Mouse (Mus musculus) intestine, embryonic 16.5 days (tissue): ENCODE data around the gene Cox17. TPM values are rescaled to one million over a fixed set of nuclear protein-coding genes. Genes with fewer than 3 reads are reported as not detected.
"Not testable (repeated sequence)": the region's sequence is repeated elsewhere in the genome, so short reads cannot be mapped to it uniquely, and the experiment has no call there.

Experiments
- ATAC-seq: fragments of 200-750 bp; cut with Nextera tagmentation; 2 replicates; pipeline ENCODE4 v1.8.0; 2017; ENCODE audit warnings: moderate TSS enrichment, moderate library complexity
- H3K27ac ChIP-seq: fragments of 300-500 bp; sonication (generic); 2 replicates; pipeline ENCODE4 v1.5.1; 2014; ENCODE audit warnings: mild to moderate bottlenecking, low read length
- H3K27me3 ChIP-seq: fragments of 300-500 bp; sonication (generic); replicated peaks from 2 replicates; pipeline ENCODE4 v1.6.1; 2014; ENCODE audit warnings: low read length, control low read depth, mixed read lengths; ENCODE audit not compliant: control insufficient read depth, insufficient read depth
- H3K36me3 ChIP-seq: fragments of 300-500 bp; sonication (generic); 2 replicates; pipeline ENCODE4 v1.6.1; 2014; ENCODE audit warnings: low read length, control low read depth; ENCODE audit not compliant: control insufficient read depth, insufficient read depth
- H3K4me1 ChIP-seq: fragments of 300-500 bp; sonication (generic); 2 replicates; pipeline ENCODE4 v1.6.1; 2014; ENCODE audit warnings: low read length, control low read depth, mixed read lengths; ENCODE audit not compliant: control insufficient read depth, insufficient read depth
- H3K4me2 ChIP-seq: fragments of 300-500 bp; sonication (generic); 2 replicates; pipeline ENCODE4 v1.6.1; 2014; ENCODE audit warnings: low read depth, low read length, control low read depth
- H3K4me3 ChIP-seq: fragments of 300-500 bp; sonication (generic); 2 replicates; pipeline ENCODE4 v1.5.1; 2014; ENCODE audit warnings: mild to moderate bottlenecking, low read length
- H3K9ac ChIP-seq: fragments of 300-500 bp; sonication (generic); 2 replicates; pipeline ENCODE4 v1.6.1; 2014; ENCODE audit warnings: low read depth, low read length
- H3K9me3 ChIP-seq: fragments of 300-500 bp; sonication (generic); 2 replicates; pipeline ENCODE4 v1.6.1; 2016; ENCODE audit warnings: low read length, control low read depth; ENCODE audit not compliant: control insufficient read depth
- WGBS: fragments of 180-500 bp; shearing (Covaris S2); extraction: QIAGEN DNeasy Blood & Tissue Kit; methylation state at CpG from one replicate; pipeline ENCODE4 v1.1.7; 2014; 5-methylcytosine and 5-hydroxymethylcytosine counted together
- polyA plus RNA-seq: library from polyadenylated mRNA; unstranded; fragments of >200 nt; fragmentation: Nextera tagmentation; extraction: Ambion mirVana; gene quantifications from 2 replicates; pipeline ENCODE4 v1.2.1, GENCODE M21; 2015

Gene Cox17
- polyA plus RNA-seq, 1 experiment from 2014 or later: 223 TPM

DNA sequence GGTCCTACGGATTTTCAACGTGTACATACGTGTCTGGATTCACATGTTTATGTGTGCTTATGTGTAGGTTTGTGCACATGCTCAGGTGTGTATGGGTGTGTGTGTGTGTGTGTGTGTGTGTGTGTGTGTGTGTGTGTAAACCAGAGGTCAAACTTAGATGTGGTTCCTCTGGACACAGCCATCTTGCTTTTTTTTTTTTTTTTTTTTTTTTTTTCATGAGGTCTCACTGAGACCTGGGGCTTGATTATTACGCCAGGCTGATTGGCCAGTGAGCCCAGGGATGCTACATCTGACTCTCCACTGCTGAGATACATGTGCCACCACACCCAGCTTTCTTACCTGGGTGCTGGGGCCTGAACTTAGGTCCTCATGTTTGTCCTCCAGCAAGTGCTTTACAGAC lies 27.7 kb upstream of the Cox17 start:
- Histone ChIP-seq H3K4me2 (no peak overlapping the region), H3K36me3 (no peaks in the 10 kb centered on the region), H3K4me1 (no peaks in the 10 kb centered on the region), H3K4me3 (no peak overlapping the region), H3K27ac (no peak overlapping the region), H3K27me3 (no peaks in the 10 kb centered on the region), H3K9ac (no peak overlapping the region), H3K9me3 (no peaks in the 10 kb centered on the region)
- WGBS: 98% methylated on average over 4 of the region's 4 CpGs
- ATAC-seq: no peak

DNA sequence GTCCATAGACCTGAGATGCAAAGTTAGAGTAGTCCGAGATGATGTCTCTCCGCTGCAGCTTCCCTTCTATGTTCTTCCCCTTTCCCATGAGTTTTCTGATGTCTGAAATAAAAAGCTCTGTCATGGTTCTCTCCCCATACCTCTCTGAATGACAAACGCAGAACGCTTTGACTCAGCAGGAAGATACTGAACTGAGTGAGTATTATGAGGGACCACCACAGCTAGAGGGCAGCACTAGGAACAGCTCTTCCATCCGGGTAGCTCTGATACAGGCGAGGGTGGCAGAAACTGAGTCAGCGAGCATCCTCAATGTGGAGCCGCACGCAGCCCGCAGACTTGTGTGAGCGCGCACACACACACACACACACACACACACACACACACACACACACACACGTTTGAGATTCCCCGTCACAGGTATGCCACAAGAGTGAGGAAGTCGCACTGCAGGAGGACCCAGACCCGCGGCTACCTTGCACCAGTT lies 25.3 kb upstream of the Cox17 start:
- peak; percentile 53; the same call in 1 of the 2 replicates for ATAC-seq
- H3K27me3 ChIP-seq: no peaks in the 10 kb centered on the region
- no peak overlapping the region for H3K4me3 ChIP-seq
- no peaks in the 10 kb centered on the region for H3K4me1 ChIP-seq
- H3K9me3 ChIP-seq: no peaks in the 10 kb centered on the region
- H3K9ac ChIP-seq: no peak overlapping the region
- H3K27ac ChIP-seq: no peak overlapping the region
- no peak overlapping the region for H3K4me2 ChIP-seq
- no peaks in the 10 kb centered on the region for H3K36me3 ChIP-seq
- 29% methylated on average over 17 of the region's 17 CpGs for WGBS

DNA sequence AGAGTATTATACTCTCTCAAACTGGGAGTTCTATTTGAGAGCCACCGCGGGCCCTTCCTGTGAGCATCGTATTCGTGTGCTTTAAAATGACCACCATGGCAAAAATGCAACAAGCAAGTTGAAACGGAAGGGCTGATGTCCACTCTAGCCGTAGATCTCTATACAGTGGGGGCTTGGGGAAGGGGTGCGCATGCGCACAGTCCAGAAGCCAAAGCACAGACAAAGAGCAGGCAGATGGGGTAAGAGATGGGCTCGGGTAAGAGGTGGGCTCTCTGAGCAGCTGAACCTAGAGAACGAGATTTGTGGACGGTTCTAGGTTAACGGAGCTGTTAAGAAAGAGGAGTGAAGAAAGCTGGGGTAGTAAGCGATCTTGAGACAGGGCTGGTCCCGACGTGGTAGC lies 22.5 kb upstream of the Cox17 start:
- no peak for ATAC-seq
- Histone ChIP-seq H3K4me2 (no peak overlapping the region), H3K36me3 (no peaks in the 10 kb centered on the region), H3K27me3 (no peaks in the 10 kb centered on the region), H3K4me3 (no peak overlapping the region), H3K9ac (no peak overlapping the region), H3K4me1 (no peaks in the 10 kb centered on the region), H3K27ac (no peak overlapping the region), H3K9me3 (no peaks in the 10 kb centered on the region)
- WGBS: 91% methylated on average over 15 of the region's 15 CpGs

DNA sequence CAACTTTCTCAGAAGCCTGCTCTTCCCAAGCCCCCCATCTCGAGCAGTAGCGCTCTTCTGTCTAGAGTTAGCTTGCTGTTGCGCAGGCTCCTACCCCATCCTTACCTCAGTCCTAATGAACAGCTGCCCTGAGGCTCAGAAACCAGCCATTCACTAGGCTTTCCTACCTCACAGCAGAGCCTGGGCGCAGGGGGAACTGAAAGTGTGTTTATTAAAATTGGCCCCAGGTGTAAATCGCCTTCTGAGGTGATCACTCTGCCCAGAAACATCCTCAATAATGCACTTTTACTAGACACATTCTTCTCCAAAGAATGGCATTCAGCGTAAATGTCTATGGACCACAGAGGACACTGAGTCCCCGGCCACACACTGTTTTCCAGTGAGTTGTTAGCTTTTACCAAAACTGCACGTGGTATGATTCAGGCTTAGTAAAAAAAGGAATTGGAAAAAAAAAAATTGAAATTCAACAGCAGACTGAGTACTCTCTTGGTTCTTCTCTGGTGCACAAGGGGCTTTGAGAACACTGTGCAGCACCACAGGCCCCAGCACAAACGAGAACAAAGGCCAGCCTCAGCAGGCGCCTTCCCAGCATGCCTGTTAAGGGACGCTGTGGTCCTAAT lies 19.9 kb upstream of the Cox17 start:
- no peaks in the 10 kb centered on the region for H3K9me3 ChIP-seq
- H3K4me2 ChIP-seq: no peak overlapping the region
- H3K27ac ChIP-seq: no peak overlapping the region
- no peak overlapping the region for H3K4me3 ChIP-seq
- WGBS: 87% methylated on average over 11 of the region's 11 CpGs
- no peaks in the 10 kb centered on the region for H3K36me3 ChIP-seq
- H3K4me1 ChIP-seq: no peaks in the 10 kb centered on the region
- H3K27me3 ChIP-seq: no peaks in the 10 kb centered on the region
- no peak overlapping the region for H3K9ac ChIP-seq
- ATAC-seq: no peak

DNA sequence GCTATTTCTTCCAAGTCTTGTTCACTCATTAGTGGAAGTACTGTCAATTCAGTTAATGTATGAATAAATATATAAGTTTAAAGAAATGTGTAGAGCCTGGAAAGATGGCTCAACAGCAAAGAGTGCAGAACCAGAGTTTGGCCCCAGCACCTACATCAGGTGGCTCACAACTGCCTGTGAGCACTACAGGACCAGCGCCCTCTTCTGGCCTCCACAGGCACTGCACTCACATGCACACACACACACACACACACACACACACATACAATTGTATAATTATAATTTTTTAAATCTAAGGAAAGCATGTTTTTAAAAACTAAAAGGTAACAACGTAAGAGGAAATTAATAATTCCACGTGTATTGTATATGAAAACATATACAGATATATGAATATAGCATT lies 17.5 kb upstream of the Cox17 start:
- Histone ChIP-seq H3K27me3 (no peaks in the 10 kb centered on the region), H3K4me3 (no peak overlapping the region), H3K4me2 (no peak overlapping the region), H3K4me1 (no peaks in the 10 kb centered on the region), H3K9me3 (no peaks in the 10 kb centered on the region), H3K27ac (no peak overlapping the region), H3K36me3 (no peaks in the 10 kb centered on the region), H3K9ac (no peak overlapping the region)
- ATAC-seq: no peak
- WGBS: 84% methylated on average over 3 of the region's 3 CpGs

DNA sequence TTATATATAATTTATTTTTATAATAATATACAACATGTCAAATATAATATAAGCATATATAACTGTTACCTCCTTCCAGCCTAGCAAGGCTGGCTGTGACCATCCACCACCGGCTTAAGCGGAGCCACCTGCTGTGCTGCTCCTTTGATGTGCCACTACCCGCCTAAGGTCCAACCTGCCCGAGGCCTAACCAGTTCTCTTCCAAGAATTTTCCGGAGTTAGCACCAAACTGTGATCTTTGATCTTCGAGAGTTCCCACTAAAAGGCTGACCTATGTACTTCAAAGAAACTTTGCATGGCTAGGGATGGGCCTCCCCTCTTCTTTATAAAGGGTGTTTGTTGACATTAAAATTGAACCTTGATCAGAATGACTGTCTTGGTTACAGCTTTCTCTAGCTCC lies 12.4 kb upstream of the Cox17 start:
- no peaks in the 10 kb centered on the region for H3K27me3 ChIP-seq
- H3K27ac ChIP-seq: no peak overlapping the region
- H3K36me3 ChIP-seq: no peaks in the 10 kb centered on the region
- H3K9ac ChIP-seq: no peak overlapping the region
- ATAC-seq: peak; percentile 93
- no peak overlapping the region for H3K4me3 ChIP-seq
- WGBS: 27% methylated on average over 6 of the region's 6 CpGs
- no peak overlapping the region for H3K4me2 ChIP-seq
- no peaks in the 10 kb centered on the region for H3K9me3 ChIP-seq
- H3K4me1 ChIP-seq: no peaks in the 10 kb centered on the region

DNA sequence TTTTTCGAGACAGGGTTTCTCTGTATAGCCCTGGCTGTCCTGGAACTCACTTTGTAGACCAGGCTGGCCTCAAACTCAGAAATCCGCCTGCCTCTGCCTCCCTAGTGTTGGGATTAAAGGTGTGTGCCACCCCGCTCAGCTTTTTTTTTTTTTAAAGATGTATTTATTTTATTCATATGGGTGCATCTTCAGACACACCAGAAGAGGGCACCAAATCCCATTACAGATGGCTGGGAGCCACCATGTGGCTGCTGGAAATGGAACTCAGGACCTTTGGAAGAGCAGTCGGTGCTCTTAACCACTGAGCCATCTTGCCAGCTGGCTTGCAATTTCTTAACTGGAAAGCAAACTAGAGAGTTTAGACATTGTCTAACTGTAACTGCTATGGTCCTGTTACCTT lies 8.7 kb upstream of the Cox17 start:
- not testable (repeated sequence) for H3K9me3 ChIP-seq, ATAC-seq, H3K36me3 ChIP-seq, H3K9ac ChIP-seq, H3K4me3 ChIP-seq, H3K4me1 ChIP-seq, H3K27ac ChIP-seq, H3K4me2 ChIP-seq, H3K27me3 ChIP-seq
- WGBS: 82% methylated on average over 4 of the region's 4 CpGs

DNA sequence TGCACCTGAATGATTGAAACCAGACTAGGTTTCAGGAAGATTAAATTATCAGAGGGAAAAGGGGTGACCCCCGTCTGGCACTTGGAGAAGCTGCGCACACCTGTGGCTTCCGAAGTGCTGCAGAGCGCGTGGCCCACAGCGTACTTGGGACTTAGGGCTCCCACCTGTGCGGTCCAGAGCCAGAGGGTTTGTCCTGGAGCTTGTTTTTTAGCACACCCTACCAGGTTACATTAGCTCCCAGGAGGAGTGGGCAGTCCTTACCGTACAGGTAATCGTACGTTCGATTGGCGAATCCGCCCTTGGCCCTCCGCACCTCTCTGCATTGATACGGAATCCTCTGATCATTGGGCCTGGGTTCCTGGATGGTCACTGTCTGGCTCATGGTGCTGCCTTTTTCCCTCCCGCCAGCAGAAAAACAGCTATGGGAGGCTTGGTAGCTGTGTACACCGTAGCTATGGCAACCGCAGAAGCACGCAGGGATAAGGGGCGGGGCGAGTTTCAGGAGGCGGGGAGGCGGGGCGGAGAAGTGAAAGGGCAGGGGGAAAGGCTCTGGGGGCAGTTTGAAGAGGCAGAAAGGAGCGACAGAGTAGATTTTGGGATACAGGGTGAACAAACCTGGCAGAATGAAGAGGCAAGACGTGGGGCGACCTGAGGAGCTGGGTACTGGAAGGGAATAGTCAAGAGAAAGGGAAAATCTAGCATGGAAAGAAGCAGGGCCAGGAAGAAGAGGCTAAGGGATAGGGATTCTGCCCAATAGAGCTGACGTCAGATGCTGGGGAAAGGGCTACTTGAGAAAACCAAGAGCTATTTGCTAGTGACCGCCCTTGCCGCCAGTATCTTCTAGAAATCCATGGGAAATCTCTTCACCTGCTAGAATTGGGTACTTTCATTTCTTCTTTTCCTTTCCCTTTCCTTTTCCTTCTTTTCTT lies 5.1 kb upstream of the Cox17 start, which contains the start of gene Maats1:
TSS of gene Maats1 (minus strand) at position 748 of the 929 bp plus-strand sequence.
- peak; percentile 89 for ATAC-seq
- WGBS: 11% methylated on average over 30 of the region's 30 CpGs
- Histone ChIP-seq H3K36me3 (no peaks in the 10 kb centered on the region), H3K4me2 (peak within 1 kb of the TSS; percentile 81), H3K9ac (peak within 1 kb of the TSS; percentile 58), H3K27me3 (no peaks in the 10 kb centered on the region), H3K9me3 (no peaks in the 10 kb centered on the region), H3K4me1 (peaks cover 10% of the 10 kb centered on the region), H3K4me3 (peak within 1 kb of the TSS; percentile 44), H3K27ac (no peak within 1 kb of the TSS)

DNA sequence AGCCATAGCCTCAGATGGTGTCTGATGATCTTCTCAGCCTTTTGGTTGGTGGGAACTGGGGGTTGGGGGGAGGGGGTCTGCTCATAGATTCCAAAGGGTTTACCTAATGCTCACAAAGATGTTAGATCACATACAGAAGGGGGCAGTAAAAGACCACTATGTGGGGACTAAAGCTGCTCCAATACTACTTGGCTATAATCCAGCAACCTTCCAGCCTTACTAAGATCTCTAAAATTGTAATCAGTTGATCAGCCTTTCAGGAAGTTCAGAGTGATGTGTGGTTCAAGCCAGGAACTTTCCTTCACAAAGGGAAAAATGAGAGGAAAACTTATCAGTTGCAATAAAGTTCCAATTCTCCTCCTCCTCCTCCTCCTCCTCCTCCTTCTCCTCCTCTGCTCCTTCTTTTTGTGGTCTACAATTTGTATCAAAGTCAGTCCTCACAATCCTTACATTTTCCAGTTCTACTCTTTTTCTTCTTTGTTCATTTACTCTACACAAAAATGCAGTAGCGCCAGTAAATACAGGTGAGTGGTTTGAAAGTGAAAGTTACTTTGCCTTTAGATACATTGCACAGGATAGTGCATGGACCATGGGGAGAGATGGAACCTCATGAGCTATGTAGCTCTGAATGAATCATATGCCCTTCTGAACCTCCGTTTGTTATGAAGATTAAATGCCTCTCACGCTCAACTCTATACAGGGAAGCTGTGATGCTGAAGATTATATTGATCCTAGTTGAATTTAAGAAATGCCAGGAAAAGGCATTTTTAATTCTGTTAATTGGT lies 1.7 kb upstream of the Cox17 start:
- Histone ChIP-seq H3K9me3 (no peaks in the 10 kb centered on the region), H3K9ac (no peak overlapping the region), H3K36me3 (no peaks in the 10 kb centered on the region), H3K4me1 (peaks cover 17% of the 10 kb centered on the region), H3K27ac (no peak overlapping the region), H3K27me3 (no peaks in the 10 kb centered on the region), H3K4me3 (no peak overlapping the region), H3K4me2 (no peak overlapping the region)
- 0 out of 2 replicates have a peak, but pooled peaks have one; percentile 29 for ATAC-seq
- 71% methylated on average over 3 of the region's 3 CpGs for WGBS
